Mouse (Mus musculus): ENCODE measurements around the gene Pecr. TPM values are rescaled to one million over a fixed set of nuclear protein-coding genes. Genes with fewer than 3 reads are reported as not detected.
A peak's percentile ranks its signal among the peaks of the same experiment; 100 is the strongest.
"Not testable (repeated sequence)": the region's sequence is repeated elsewhere in the genome, so short reads cannot be mapped to it uniquely, and the experiment has no call there.

Pecr gene
- total RNA-seq, 2 experiments from 2014 or later: 4.8 to 5.6 TPM

GRCm38 (mm10) chr1:72290896-72291295 is 6.8 kb upstream of the Pecr start:
- DNase-seq: no peak
- intact Hi-C loops (cut with DNase I): no loop called here

DNA sequence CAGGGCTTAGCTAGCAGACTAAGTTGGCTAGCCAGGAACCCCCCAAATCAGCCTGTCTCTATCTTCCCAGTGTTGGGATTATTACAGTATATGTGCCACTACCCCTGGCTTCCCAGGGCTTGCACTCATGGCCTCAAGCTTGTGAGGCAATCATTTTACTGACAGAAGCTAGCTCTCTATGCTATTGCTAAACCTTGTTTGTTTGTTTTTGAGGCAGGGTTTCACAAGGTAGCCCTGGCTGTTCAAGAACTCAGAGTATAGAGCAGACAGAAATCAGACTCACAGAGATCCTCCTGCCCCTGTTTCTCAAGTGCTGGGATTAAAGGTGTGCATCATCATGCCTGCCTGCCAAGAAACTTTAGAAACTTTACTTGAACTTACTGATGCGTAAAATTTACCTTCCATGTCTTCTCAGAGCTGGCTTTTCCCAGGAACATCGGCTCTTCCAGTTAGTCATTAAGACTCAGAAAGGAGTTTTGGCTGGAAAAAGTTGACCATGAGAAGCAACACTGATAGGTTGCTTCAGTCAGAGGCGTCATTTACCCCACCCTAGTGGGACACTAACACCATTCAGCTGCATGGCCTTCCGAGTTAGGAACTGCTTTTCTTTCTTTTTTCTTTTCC is 4.5 kb upstream of the Pecr start:
- intact Hi-C loops (cut with DNase I): no loop called here
- DNase-seq: no peak

DNA sequence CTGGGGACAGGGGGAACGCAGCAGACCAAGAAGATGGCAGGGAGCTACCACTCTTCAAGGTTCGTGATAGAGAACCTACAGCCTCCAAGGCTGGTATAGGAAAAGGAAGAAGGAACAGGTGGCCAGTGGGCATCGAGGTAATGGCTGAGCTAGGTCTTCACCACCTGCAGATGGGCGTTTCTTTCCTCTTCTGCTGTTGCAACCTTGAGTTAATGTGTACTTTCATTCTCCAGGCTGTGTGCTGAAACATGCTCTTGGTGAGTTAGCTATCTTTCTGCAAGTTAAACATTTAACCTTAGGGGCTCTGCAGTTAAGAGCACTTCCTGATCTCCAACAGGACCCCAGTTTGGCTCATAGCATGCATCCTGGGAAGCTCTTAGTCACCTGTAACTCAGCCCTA is 3.8 kb upstream of the Pecr start:
- no peak for DNase-seq
- intact Hi-C loops (cut with DNase I): no loop called here

DNA sequence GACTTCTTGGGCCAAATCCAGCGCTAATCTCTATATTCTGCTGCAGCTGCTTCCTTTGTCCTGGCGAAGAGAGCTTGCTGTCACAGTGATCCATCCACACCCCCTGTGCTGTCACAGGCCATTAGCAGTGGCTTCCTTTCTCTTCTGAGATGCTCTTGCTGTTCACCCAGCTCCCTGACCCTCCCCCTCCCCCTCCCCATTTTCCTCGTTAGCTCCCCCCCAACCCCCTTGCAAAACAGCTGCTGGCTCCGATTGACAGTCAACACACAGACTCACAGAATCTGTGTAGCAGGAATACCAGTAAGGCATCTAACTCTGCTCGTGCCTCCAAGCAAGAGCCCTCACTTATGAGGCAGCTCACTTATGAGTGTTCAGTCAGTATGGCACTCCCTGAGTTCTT is 2.8 kb upstream of the Pecr start:
- DNase-seq: peak; percentile 27
- intact Hi-C loops (cut with DNase I): no loop called here

GRCm38 (mm10) chr1:72284539-72284938 is 425 bp upstream of the Pecr start:
- intact Hi-C loops (cut with DNase I): no loop called here

GRCm38 (mm10) chr1:72282604-72283003 is 1.5 kb downstream of the Pecr start:
- DNase-seq: no peak
- intact Hi-C loops (cut with DNase I): no loop called here

More at GRCm38 (mm10) chr1:72284539-72284938, 425 bp upstream of the Pecr start:
- DNase-seq: no peak

DNA sequence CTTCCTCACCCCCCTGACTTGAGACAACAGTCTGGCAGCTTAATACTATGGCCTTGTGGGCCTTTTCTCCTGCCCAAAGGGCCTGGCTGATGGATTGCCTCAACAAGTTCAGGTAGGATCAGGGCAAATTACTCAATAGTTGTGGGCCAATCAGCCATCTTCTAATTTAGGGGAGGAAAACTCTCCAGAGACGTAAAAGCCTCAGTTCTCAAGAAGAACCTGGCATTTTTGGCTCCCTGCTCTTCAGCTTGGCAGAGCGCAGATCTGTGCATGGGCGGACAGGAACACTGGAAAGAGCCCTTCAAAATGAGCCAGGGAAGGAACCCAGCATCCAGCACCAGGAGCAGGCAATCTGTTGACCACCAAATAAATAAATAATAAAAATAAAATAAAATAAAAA is 6.0 kb downstream of the Pecr start:
- no peak for DNase-seq
- intact Hi-C loops (cut with DNase I): no loop called here

DNA sequence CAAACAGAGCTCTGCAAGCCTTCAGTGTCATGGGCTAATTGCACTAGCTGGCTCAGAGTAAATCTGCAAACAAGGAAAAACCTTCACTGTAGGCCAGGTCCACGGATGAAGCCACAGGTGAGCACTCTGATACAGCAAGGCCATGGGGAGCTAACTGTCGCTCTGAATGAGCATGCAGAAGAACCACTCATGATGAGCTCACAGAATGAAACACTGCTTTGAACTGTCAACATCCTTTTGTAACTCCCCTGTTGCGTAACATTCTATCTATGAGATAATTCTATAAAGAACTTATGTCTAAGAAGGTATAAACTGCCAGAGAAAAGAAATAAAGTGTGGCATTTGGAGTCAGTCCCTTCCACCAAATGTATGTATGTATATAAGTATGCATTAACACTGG is 21.0 kb downstream of the Pecr start:
- intact Hi-C loops (cut with DNase I): no loop called here
- no peak for DNase-seq

DNA sequence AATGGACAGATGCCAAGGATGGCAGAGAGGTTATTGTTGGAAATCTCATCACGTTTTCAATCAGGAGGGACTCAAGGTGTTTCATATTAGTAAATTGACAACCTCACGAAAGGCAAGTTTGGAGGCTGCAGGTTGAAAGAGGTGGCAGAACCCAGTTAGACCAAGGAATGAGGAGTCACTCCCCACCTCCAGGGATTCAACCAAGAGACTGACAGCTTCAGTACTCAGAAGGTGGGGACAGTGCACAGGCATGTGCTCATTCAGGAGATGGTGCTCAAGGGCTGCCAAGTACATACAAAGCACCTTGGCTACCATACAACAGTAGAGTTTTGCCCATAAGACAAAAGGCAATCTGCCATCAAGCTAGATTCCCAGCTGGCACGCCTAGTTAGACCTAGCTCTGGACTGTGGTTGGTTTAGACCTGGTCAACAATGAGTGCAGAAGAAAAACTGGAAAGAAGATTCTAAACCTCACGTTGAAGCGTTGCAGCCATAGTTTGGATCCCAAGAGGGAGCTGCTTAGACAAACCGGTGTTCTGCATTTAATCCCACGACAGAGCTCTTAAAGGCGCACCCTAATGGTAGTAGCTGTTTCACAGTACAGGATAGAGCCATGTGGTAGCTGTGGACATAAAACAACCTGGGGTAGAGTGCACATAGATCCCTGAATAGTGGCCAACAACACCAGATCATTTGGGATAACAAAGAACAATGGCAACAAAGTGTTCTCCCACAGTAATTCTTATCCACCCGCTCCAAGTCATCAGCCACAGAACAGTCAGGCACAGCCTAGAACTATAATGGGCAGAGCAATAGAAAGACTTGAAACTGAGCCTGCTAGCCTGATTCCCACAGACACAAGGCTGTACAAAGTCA is 27.5 kb downstream of the Pecr start:
- intact Hi-C loops (cut with DNase I): no loop called here
- DNase-seq: no peak

DNA sequence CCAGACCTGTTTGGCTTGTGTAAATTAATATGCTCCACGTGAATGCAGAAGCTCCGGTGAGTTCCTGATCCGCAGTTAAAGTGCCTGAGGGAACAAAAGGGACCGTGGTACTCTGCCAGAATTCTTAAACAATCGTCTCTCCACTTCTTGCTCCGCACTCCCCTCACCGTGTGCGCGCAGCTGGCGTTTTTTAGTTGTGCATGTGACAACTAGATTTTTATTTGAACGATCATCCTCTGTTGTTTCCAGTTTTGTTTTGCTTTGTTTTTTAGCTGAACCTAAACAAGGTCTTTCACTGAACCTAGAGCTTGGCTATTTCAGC is 28.3 kb downstream of the Pecr start:
- DNase-seq: no peak
- intact Hi-C loops (cut with DNase I): no loop called here

- peak; percentile 71 for DNase-seq
- intact Hi-C loops (cut with DNase I): no loop called here
These were observed 28.9 kb downstream of the Pecr start for GRCm38 (mm10) chr1:72255062-72255853.

- DNase-seq: peak; percentile 90
- intact Hi-C loops (cut with DNase I): no loop called here
These were observed 29.5 kb downstream of the Pecr start for GRCm38 (mm10) chr1:72254545-72255061.

GRCm38 (mm10) chr1:72253881-72254491 is 30.1 kb downstream of the Pecr start:
- intact Hi-C loops (cut with DNase I): no loop called here

DNA sequence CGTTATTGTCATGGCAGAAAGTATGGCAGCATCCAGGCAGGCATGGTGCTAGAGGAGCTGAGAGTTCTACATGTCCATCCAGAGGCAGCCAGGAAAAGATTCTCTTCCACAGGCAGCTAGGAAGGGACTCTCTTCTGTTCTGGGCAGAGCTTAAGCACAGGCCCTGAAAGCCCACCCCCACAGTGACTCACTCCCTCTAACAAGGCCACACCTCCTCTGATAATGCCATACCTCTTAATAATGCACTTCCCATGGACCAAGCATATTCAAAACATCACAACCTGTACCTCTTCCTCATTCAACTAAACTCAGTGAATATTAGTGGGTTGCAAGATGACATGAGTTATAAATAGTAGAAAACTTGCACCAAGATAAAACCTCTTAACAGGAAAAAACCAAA is 32.3 kb downstream of the Pecr start:
- intact Hi-C loops (cut with DNase I): no loop called here
- no peak for DNase-seq

More at GRCm38 (mm10) chr1:72253881-72254491, 30.1 kb downstream of the Pecr start:
- DNase-seq: peak; percentile 21

DNA sequence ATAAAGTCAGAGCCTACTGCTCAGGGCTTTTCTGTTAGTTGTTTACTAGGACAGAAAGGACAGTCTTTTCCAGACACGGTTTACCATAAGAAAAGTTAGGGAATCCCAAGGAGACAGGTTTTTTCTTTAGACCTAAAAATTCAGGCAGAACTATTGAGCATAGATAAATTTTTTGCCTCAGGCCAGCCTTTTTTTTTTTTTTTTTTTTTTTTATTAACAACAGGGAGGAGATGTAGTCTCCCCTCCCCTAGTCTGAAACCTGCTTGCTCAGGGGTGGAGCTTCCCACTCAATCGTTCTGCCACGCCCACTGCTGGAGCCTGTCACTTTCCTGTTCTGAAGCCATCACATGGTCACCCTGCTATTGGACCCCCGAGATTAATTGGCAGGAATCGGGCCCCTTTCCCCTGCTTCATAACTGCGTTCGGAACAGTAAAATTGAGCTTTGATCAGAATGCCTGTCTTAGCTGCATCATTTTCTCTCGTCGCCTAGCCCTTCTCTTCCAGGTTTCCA is 35.8 kb downstream of the Pecr start:
- DNase-seq; intact Hi-C loops (cut with DNase I): not testable (repeated sequence)

DNA sequence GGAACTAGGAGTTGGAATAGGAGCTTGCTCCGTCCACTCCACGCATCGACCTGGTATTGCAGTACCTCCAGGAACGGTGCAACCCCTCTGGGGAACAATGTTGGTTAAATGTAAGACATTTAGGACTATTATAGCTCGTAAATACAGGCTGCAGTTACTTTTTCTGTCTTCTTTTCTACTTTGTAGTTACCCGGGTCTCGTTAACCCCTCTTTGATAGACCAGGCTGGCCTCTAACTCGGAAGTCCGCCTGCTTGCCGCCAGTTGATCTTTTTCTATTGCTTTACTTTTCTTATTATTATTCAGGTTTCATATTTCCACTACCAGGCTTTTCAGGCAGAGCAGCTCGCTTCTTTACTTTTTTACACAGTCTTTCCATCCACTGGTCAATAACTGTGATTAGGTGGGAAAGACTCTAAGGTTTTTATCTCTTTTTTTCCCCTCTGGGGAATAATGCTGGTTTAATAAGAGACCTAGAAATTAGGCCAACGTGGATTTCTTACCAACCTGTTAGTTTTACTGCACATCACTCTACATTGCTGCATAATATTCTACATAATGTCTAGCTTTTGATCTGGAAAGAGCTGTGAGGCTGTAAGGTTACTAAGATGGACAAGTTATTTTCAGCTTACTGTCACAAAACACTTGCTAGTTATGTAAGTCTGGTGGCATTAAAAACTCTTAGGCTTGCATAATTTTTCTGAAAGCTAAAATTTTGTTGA is 39.6 kb downstream of the Pecr start:
- intact Hi-C loops (cut with DNase I): no loop called here
- no peak for DNase-seq

- intact Hi-C loops (cut with DNase I): no loop called here
- peak; percentile 97 for DNase-seq
These were observed 40.3 kb downstream of the Pecr start for GRCm38 (mm10) chr1:72243656-72244316.

- intact Hi-C loops (cut with DNase I): no loop called here
- no peak for DNase-seq
These were observed 41.5 kb downstream of the Pecr start for GRCm38 (mm10) chr1:72242581-72243143.

DNA sequence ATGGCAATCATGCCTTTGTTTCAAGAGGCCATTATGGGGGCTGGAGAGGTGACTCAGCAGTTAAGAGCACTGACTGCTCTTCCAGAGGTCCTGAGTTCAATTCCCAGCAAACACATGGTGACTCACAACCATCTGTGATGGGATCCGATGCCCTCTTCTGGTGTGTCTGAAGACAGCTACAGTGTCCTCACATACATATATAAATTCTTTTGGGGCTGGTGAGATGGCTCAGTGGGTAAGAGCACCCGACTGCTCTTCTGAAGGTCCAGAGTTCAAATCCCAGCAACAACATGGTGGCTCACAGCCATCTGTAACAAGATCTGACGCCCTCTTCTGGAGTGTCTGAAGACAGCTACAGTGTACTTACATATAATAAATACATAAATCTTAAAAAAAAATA is 45.0 kb downstream of the Pecr start:
- DNase-seq; intact Hi-C loops (cut with DNase I): not testable (repeated sequence)

Measured in left cerebral cortex, postnatal 4 days (tissue).